In the genomic region with DNA sequence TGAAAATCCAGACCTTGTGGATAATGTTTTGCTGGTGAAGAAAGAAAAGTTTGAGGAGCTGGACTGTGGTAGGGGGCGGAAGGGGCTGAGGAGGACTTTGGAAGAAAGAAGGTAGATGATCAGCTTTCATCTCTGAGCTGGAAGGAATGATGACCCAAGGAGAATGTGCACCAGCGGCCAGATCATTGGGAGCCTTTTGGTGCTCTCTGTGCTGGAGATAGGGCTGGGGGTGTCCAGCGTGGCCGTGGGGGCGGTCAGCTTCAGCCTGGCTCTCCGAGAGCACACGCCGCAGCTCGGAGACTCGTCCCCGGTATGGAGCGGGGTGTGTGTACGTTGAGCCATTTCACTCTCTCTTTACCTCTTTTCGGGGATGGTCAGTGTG, we compare ENCODE assay signal across 9 mouse cellular contexts. TPM values are rescaled to one million over a fixed set of nuclear protein-coding genes. Genes with fewer than 3 reads are reported as not detected.
DNase-seq lines count a peak whose midpoint lies in the region; ATAC-seq and TF ChIP-seq lines count a peak whose summit lies in the region.
"Had no signal": no experiment of that assay in that cellular context is flagged by ENCODE, and none has a peak within 500 bp of the region (broad histone marks: within the 10 kb centered on the region; RNA-seq: fewer than 3 reads in every experiment).

No protein-coding gene starts in this region.

- H3K27me3 ChIP-seq in lung, postnatal 0 days (replicated peaks; ENCODE audit: insufficient read depth, low read length) = no peaks in the 10 kb centered on the region
- H3K27me3 ChIP-seq in intestine, embryonic 16.5 days (replicated peaks; ENCODE audit: control insufficient read depth, insufficient read depth, low read length) = 0 out of 2 replicates have a peak, but pooled peaks cover 2% of the 10 kb centered on the region
- H3K27me3 ChIP-seq in neural tube, embryonic 14.5 days (ENCODE audit: control insufficient read depth, insufficient read depth, low read length) = no peaks in the 10 kb centered on the region

- no peak overlapping the region for H3K9ac ChIP-seq in lung, postnatal 0 days (replicated peaks; ENCODE audit: low read depth)
- peak overlapping the region; percentile 54 for H3K9ac ChIP-seq in intestine, embryonic 16.5 days (ENCODE audit: low read depth, low read length)
- H3K9ac ChIP-seq in neural tube, embryonic 14.5 days (replicated peaks; ENCODE audit: low read depth, low read length) = peak overlapping the region; percentile 50

- no peaks in the 10 kb centered on the region for H3K36me3 ChIP-seq in lung, postnatal 0 days (ENCODE audit: insufficient read depth, low read length)
- no peaks in the 10 kb centered on the region for H3K36me3 ChIP-seq in intestine, embryonic 16.5 days (ENCODE audit: control insufficient read depth, insufficient read depth, low read length)
- H3K36me3 ChIP-seq in neural tube, embryonic 14.5 days (ENCODE audit: control insufficient read depth, insufficient read depth, low read length) = no peaks in the 10 kb centered on the region

- TF ChIP-seq EP300 in lung, postnatal 0 days (IDR thresholded peaks at IDR 0.05) = no peak

- no peaks in the 10 kb centered on the region for H3K4me1 ChIP-seq in lung, postnatal 0 days (ENCODE audit: insufficient read depth, low read depth, low read length)
- H3K4me1 ChIP-seq in intestine, embryonic 16.5 days (ENCODE audit: control insufficient read depth, insufficient read depth, low read length) = no peaks in the 10 kb centered on the region
- no peaks in the 10 kb centered on the region; the same call in 1 of the 2 replicates for H3K4me1 ChIP-seq in neural tube, embryonic 14.5 days (ENCODE audit: control insufficient read depth, insufficient read depth, low read length)

- WGBS in lung, postnatal 0 days = 7% methylated on average over 14 of the region's 14 CpGs
- WGBS in intestine, embryonic 16.5 days = 3% methylated on average over 14 of the region's 14 CpGs
- WGBS in neural tube, embryonic 14.5 days = 3% methylated on average over 14 of the region's 14 CpGs

- no peaks in the 10 kb centered on the region for H3K9me3 ChIP-seq in lung, postnatal 0 days (ENCODE audit: low read length)
- H3K9me3 ChIP-seq in intestine, embryonic 16.5 days (ENCODE audit: control insufficient read depth, low read length) = no peaks in the 10 kb centered on the region
- H3K9me3 ChIP-seq in neural tube, embryonic 14.5 days (ENCODE audit: control insufficient read depth, low read length) = no peaks in the 10 kb centered on the region

- no peak for TF ChIP-seq CTCF in lung, postnatal 0 days (IDR thresholded peaks at IDR 0.05)

- peak; percentile 31 to 34 for DNase-seq in cerebellum, postnatal 10 days
- DNase-seq in cerebellum, adult 8-10 months = no peak
- no peak for DNase-seq in lung, postnatal 0 days (ENCODE audit: low spot score)
- DNase-seq in lung, postnatal 4 days = no peak
- DNase-seq in gastrocnemius, postnatal 4 days (ENCODE audit: low spot score in 2 of 2) = no peak
- DNase-seq in urinary bladder, adult 18-20 months (ENCODE audit: low spot score in 2 of 2) = no peak

- no peak for ATAC-seq in lung, postnatal 0 days
- peak; percentile 60 for ATAC-seq in intestine, embryonic 16.5 days
- ATAC-seq in neural tube, embryonic 14.5 days (ENCODE audit: low read depth) = peak; percentile 87

- no peak overlapping the region for H3K27ac ChIP-seq in lung, postnatal 0 days (ENCODE audit: low read length)
- no peak overlapping the region for H3K27ac ChIP-seq in intestine, embryonic 16.5 days (ENCODE audit: low read length)
- 0 out of 2 replicates have a peak overlapping the region, but pooled peaks have one; percentile 1 for H3K27ac ChIP-seq in neural tube, embryonic 14.5 days (ENCODE audit: low read depth, low read length)

- H3K4me3 ChIP-seq in lung, postnatal 0 days (ENCODE audit: low read depth, low read length) = 0 out of 2 replicates have a peak overlapping the region, but pooled peaks have one; percentile 8
- peak overlapping the region; percentile 50 for H3K4me3 ChIP-seq in intestine, embryonic 16.5 days (ENCODE audit: low read length)
- H3K4me3 ChIP-seq in neural tube, embryonic 14.5 days (ENCODE audit: low read depth, low read length) = peak overlapping the region; percentile 57

- peak overlapping the region; percentile 40 for H3K4me2 ChIP-seq in lung, postnatal 0 days (replicated peaks; ENCODE audit: low read depth, low read length)
- H3K4me2 ChIP-seq in intestine, embryonic 16.5 days (ENCODE audit: low read depth, low read length) = peak overlapping the region; percentile 77
- H3K4me2 ChIP-seq in neural tube, embryonic 14.5 days (ENCODE audit: low read depth, low read length) = peak overlapping the region; percentile 91

RNA-seq across cellular contexts. Expression of a gene that starts 0.7 kb away (rescaled TPM):
- polyA plus RNA-seq in lung, postnatal 0 days (2015; fragmentation: Nextera tagmentation; extraction: Ambion mirVana) = 0.36 and 0.41 TPM in 2 replicates
- polyA plus RNA-seq in intestine, embryonic 16.5 days (2015; fragmentation: Nextera tagmentation; extraction: Ambion mirVana) = 1.8 and 2.0 TPM in 2 replicates
- 9.8 and 11.9 TPM in 2 replicates for polyA plus RNA-seq in neural tube, embryonic 14.5 days (2014; fragmentation: Nextera tagmentation; extraction: Ambion mirVana)
- total RNA-seq in gastrocnemius, postnatal 4 days (2021) = 1 to 10 TPM in 1 of 2 experiments, under 1 TPM in 1; 0.91 to 1.3 TPM
- total RNA-seq: common myeloid progenitor, adult 5-6 weeks had no signal

Comparison
In these comparisons a context has a peak if more than half of its experiments do, and no peak if none do; other contexts are left out.
1. DNase-seq: peak in cerebellum, postnatal 10 days (2 of 2); none in cerebellum, adult 8-10 months (single experiment), lung, postnatal 0 days (single experiment), lung, postnatal 4 days (0 of 2), gastrocnemius, postnatal 4 days (0 of 2) and urinary bladder, adult 18-20 months (0 of 2).
2. H3K4me2 ChIP-seq: peak in every context shown above with its lines; median percentile 91 in neural tube, embryonic 14.5 days; 77 in intestine, embryonic 16.5 days; 40 in lung, postnatal 0 days.
3. Peak in every context shown above with its lines, with median percentiles within 50 percentile points of each other: H3K4me3 ChIP-seq.